Mouse (Mus musculus): Measurements from ENCODE around the gene Ginm1. TPM values are rescaled to one million over a fixed set of nuclear protein-coding genes. Genes with fewer than 3 reads are reported as not detected.

Ginm1 gene
- polyA plus RNA-seq, 1 experiment from 2014 or later, result 33.1 TPM

DNA sequence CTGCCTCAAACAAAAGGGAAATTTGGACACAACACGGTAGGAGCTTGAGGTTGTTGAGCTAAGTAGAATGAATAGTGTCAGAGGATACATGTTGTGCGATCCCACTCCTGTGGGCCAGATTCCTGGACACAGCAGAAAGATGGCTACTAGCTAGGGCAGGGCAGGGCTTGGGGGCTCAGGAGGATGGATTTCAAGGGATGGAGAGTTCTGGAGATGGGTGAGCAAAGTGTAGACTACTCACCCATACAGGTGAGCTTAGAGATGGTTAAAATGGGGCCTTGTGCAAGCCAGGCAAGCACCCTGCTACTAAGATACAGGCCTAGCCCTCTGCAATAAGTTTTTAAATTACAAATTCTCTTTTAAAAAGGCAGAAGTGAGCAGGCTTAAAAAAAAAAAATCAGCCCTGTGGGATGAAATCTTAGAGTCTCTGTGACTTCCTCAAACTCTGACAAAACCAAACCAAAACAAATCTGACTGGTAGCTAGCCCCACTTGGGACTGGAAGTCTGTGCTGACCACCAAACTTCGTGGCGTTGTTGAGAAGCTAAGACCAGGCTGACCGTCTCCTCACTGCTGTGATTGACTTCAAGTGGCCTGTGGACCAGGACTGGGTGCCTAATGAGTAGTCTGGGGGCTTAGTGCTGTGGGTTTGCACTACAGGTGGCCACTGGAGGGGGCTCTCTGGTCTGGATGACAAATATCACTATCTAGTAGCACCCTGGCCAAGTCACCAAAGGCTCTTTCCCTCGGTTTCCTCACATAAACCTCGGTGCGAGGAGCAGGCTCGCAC is 40.9 kb upstream of the Ginm1 start:
- Histone ChIP-seq H3K4me3 (no peak overlapping the region), H3K4me2 (no peak overlapping the region), H3K9ac (no peak overlapping the region), H3K4me1 (peaks cover 6% of the 10 kb centered on the region; the same call in 1 of the 2 replicates), H3K36me3 (no peaks in the 10 kb centered on the region), H3K27ac (no peak overlapping the region), H3K27me3 (replicated peaks) (peaks cover 10% of the 10 kb centered on the region; the same call in 1 of the 2 replicates), H3K9me3 (replicated peaks) (no peaks in the 10 kb centered on the region)
- ATAC-seq, result no peak
- 58% methylated on average over 9 of the region's 9 CpGs for WGBS (ENCODE audit: insufficient replicate concordance)

DNA sequence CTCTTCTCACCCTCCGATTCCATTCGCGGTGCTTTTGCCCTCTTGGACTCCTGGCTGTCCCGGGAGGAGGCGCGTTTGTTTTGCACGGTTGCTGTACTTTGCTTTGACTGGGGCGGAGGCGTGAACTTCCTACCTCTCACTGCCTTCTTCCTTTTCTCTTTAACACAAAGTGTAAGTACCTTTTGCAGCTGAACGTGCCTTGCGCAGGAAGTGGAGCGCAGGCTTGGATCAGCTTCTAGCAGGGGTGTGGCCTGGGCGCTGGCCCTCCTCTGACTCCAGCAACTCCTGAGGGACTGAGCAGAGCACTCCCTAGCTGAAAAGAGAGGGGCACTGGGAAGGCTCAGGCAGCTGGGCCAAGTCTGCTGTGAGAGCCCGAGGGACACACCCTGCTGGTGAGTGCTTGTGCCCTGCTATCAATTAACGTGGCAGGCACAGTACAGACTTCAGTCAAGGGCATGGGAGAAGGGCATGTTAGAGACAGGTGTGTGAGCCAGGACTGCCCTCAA is 39.6 kb upstream of the Ginm1 start, which contains the start of gene Zc3h12d:
Gene Zc3h12d, plus strand, starts transcription at position 300 of the 506 bp plus-strand sequence.
- no peak within 1 kb of the TSS for H3K27ac ChIP-seq
- 7% methylated on average over 15 of the region's 15 CpGs for WGBS (ENCODE audit: insufficient replicate concordance)

DNA sequence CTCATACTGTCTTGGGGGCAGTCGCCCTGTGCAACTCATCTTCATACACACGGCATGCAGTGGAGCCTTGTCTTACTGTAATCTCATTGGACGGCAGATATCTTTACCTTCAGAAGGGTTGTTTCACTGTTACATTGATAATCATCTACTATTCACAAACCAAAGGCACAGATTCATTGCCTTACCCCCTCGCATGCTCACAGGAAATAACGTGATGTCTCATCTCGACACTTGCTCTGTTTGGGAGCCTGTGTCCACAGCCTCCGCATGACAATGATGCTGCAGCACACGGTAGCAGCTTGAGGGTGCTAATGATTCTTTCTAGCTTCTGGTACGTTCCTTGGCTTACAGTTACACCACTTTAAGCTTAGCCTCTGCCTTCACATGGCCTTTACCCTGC is 33.5 kb upstream of the Ginm1 start:
- Histone ChIP-seq H3K9me3 (replicated peaks) (no peaks in the 10 kb centered on the region), H3K36me3 (peaks cover 40% of the 10 kb centered on the region), H3K27ac (no peak overlapping the region), H3K9ac (no peak overlapping the region), H3K4me2 (no peak overlapping the region), H3K4me1 (no peaks in the 10 kb centered on the region), H3K27me3 (replicated peaks) (no peaks in the 10 kb centered on the region), H3K4me3 (no peak overlapping the region)
- ATAC-seq, result no peak
- 84% methylated on average over 9 of the region's 9 CpGs for WGBS (ENCODE audit: insufficient replicate concordance)

More for the DNA sequence above, 39.6 kb upstream of the Ginm1 start, which contains the start of gene Zc3h12d:
- Histone ChIP-seq H3K4me1 (peaks cover 6% of the 10 kb centered on the region; the same call in 1 of the 2 replicates), H3K36me3 (no peaks in the 10 kb centered on the region), H3K9me3 (replicated peaks) (no peaks in the 10 kb centered on the region), H3K9ac (no peak within 1 kb of the TSS), H3K4me2 (peak within 1 kb of the TSS; percentile 56), H3K4me3 (peak within 1 kb of the TSS; percentile 4; the same call in 1 of the 2 replicates), H3K27me3 (replicated peaks) (peaks cover 10% of the 10 kb centered on the region; the same call in 1 of the 2 replicates)
- ATAC-seq, result peak; percentile 26; the same call in 1 of the 2 replicates

DNA sequence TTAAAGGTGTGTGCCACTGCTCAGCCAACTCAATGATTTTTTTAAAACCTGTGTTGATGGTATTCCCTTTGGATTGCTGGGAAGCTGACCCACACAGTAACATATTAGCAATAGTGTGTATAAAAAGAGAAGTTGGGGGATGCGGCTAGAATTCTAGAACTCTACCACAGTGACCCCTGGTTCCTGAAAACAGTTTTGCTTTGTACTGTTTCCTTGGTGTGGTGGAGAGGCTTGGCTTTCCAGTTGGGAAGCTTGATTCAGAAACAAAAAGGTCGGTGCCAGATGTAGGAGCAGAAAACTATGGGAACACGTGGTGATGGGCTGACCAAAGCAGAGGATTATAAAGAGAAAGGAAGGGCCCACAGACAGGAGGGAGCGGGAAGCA is 32.6 kb upstream of the Ginm1 start:
- H3K9me3 ChIP-seq (replicated peaks), result no peaks in the 10 kb centered on the region
- H3K4me2 ChIP-seq, result no peak overlapping the region
- H3K36me3 ChIP-seq, result peaks cover 47% of the 10 kb centered on the region
- no peaks in the 10 kb centered on the region for H3K27me3 ChIP-seq (replicated peaks)
- no peak overlapping the region for H3K27ac ChIP-seq
- no peak for ATAC-seq
- WGBS (ENCODE audit: insufficient replicate concordance), result 86% methylated on average over 4 of the region's 4 CpGs
- no peaks in the 10 kb centered on the region for H3K4me1 ChIP-seq
- no peak overlapping the region for H3K4me3 ChIP-seq
- no peak overlapping the region for H3K9ac ChIP-seq

DNA sequence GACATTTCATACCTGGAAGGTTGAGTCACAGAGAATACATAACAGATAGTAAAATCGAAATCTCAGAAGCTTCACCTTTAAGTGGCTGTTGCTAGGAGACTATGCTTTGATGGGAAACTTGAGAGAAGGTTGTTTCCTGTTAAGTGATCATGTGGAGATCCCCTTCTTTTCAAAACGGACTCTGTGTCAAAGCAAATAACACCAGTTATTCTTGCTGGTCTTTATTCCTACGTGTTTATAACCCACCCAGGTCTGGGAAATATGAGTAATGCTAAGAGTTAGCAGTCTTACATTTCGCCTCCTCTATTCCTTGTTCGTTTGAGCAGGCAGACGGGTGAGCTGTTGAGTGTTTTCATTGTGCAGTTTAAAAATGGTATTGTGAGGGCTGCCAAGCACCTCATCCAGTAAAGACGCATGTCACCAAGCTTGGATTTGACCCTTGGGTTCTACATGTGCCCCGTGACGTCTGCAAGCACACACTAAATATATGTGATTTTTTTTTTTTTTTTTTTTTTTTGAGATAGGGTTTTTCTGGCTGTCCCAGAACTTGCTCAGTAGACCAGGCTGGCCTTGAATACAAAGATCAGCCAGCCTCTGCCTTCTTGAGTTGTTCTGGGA is 32.1 kb upstream of the Ginm1 start:
- peaks cover 51% of the 10 kb centered on the region for H3K36me3 ChIP-seq
- H3K27me3 ChIP-seq (replicated peaks), result no peaks in the 10 kb centered on the region
- WGBS (ENCODE audit: insufficient replicate concordance), result 85% methylated on average over 9 of the region's 9 CpGs
- no peaks in the 10 kb centered on the region for H3K4me1 ChIP-seq
- H3K4me2 ChIP-seq, result no peak overlapping the region
- no peak overlapping the region for H3K4me3 ChIP-seq
- no peak for ATAC-seq
- no peak overlapping the region for H3K27ac ChIP-seq
- H3K9me3 ChIP-seq (replicated peaks), result no peaks in the 10 kb centered on the region
- no peak overlapping the region for H3K9ac ChIP-seq

DNA sequence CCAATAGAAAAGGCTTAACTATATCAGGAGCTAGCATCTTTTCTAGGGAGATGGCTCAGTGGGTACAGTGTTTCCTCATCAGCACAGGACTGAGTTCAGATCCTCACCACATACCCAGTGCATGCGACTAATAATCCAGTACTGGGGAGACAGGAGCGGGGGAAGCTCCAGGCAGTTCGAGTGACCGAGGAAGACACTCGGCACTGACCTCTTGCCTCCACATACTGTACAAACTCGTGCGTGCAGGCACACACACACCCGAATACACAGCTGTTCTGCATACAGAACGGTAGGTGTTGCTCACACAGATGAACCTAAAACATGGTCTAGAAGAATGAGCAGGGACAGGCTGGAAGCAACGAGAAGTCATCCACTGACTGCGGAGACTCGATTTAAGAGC is 29.4 kb upstream of the Ginm1 start:
- no peak overlapping the region for H3K27ac ChIP-seq
- H3K9ac ChIP-seq, result no peak overlapping the region
- peaks cover 75% of the 10 kb centered on the region for H3K36me3 ChIP-seq
- H3K4me3 ChIP-seq, result no peak overlapping the region
- no peak for ATAC-seq
- WGBS (ENCODE audit: insufficient replicate concordance), result 91% methylated on average over 12 of the region's 12 CpGs
- H3K9me3 ChIP-seq (replicated peaks), result no peaks in the 10 kb centered on the region
- H3K4me1 ChIP-seq, result no peaks in the 10 kb centered on the region
- H3K27me3 ChIP-seq (replicated peaks), result no peaks in the 10 kb centered on the region
- no peak overlapping the region for H3K4me2 ChIP-seq

DNA sequence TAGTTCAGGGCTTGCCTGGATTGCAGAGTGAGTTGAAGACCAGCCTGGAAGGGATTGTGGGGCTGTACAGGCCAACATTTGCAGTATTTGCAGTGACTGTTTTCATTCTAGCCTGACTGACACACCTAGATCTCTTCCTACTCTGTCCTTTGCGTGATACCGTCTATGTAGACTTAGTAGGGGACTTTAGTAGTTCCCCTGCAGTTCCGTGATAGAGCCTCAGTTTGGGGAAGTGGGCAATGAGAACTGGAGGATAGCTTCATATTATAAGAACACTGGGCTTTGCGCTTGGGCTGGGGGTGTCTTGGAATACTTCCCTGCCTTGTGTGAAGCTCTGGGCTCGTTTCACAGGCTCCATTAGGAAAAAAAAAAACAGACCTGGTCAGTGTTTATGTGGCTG is 27.5 kb upstream of the Ginm1 start:
- no peaks in the 10 kb centered on the region for H3K4me1 ChIP-seq
- H3K27ac ChIP-seq, result no peak overlapping the region
- no peaks in the 10 kb centered on the region for H3K9me3 ChIP-seq (replicated peaks)
- H3K36me3 ChIP-seq, result peaks cover 84% of the 10 kb centered on the region
- no peak overlapping the region for H3K4me2 ChIP-seq
- H3K9ac ChIP-seq, result no peak overlapping the region
- no peaks in the 10 kb centered on the region for H3K27me3 ChIP-seq (replicated peaks)
- H3K4me3 ChIP-seq, result no peak overlapping the region
- no peak for ATAC-seq
- 71% methylated on average over 5 of the region's 5 CpGs for WGBS (ENCODE audit: insufficient replicate concordance)

DNA sequence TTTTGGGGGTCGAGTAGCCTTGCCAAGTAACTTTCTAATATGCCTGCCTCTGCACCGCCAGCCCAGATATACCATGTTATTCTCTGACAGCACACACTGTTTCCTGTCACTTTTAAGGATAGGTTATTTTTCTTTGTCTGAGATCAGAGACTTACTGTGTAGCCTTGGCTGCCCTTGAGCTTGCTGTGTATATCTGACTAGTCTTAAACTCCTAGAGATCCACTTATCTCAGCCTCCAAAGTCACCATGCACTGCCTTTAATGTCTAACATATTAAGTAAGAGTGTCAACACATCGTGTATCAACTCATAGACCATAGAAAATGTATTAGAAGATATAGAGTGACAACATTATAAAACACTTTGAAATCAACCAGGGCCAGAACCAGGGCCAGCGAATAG is 27.0 kb upstream of the Ginm1 start:
- no peak for ATAC-seq
- Histone ChIP-seq H3K4me2 (no peak overlapping the region), H3K27ac (no peak overlapping the region), H3K9me3 (replicated peaks) (no peaks in the 10 kb centered on the region), H3K36me3 (peaks cover 87% of the 10 kb centered on the region), H3K4me3 (no peak overlapping the region), H3K4me1 (no peaks in the 10 kb centered on the region), H3K9ac (no peak overlapping the region), H3K27me3 (replicated peaks) (no peaks in the 10 kb centered on the region)
- WGBS (ENCODE audit: insufficient replicate concordance), result 86% methylated on average over 4 of the region's 4 CpGs

DNA sequence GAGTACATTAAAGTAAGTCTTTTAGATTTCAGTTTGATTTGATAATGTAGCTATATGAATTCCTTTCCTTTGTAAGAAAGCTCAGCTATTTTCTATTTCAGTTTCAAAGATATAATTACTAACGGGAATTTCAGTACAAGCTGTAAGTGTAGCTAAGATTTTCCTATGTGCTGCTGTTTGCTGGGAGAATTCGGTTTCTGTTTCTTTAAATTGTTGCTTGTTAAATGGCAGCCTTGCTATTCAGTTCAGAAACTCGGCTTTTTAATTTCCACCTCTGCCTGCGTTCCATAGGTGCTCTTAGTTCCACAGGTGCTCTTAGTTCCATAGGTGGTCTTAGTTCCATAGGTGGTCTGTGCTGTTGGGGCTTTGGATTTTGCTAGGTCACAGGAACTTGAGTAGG is 26.5 kb upstream of the Ginm1 start:
- Histone ChIP-seq H3K4me2 (no peak overlapping the region), H3K4me3 (no peak overlapping the region), H3K36me3 (peaks cover 91% of the 10 kb centered on the region), H3K4me1 (no peaks in the 10 kb centered on the region), H3K9ac (no peak overlapping the region), H3K27ac (no peak overlapping the region), H3K27me3 (replicated peaks) (no peaks in the 10 kb centered on the region), H3K9me3 (replicated peaks) (no peaks in the 10 kb centered on the region)
- ATAC-seq, result no peak
- 89% methylated on average over 4 of the region's 4 CpGs for WGBS (ENCODE audit: insufficient replicate concordance)

DNA sequence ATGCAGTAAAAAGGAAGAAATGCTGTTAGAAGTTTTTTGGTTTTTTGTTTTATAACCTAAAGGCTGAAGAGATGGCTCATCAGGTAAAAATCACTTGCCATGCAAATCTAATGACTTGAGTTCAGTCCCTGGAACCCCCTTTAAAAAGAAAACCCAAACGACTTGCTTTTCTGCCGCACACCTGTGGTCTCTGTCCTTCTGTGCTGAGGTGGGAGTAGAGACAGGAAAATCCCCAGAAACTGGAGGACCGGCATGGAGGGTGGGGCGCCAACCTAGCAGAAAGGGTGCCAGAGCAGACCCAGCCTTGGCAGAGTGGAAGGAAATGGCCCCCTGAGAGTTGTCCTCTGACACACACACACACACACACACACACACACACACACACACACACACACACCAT is 26.1 kb upstream of the Ginm1 start:
- no peak overlapping the region for H3K4me2 ChIP-seq
- H3K9me3 ChIP-seq (replicated peaks), result no peaks in the 10 kb centered on the region
- no peaks in the 10 kb centered on the region for H3K27me3 ChIP-seq (replicated peaks)
- peaks cover 91% of the 10 kb centered on the region for H3K36me3 ChIP-seq
- no peak overlapping the region for H3K27ac ChIP-seq
- WGBS (ENCODE audit: insufficient replicate concordance), result 90% methylated on average over 4 of the region's 4 CpGs
- H3K9ac ChIP-seq, result no peak overlapping the region
- no peak overlapping the region for H3K4me3 ChIP-seq
- no peak for ATAC-seq
- no peaks in the 10 kb centered on the region for H3K4me1 ChIP-seq

DNA sequence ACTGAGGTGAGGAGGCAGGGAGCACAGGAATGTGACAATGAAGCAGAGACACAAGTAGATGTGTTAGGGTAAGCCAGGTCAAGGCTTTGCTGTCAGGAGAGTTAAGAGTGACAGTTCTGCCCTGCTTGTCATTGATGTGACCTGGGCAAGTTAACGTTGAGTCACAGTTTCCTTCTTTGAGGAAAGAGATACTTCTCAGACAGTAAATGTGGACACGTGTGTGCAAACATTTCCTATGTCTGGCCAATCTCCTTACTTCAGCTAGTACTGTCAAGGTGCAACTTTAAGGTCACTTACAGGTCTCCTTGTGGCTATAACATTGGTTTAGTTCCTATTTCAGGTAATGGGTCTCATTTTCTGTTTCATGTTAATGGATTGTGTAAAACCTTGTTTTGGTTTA is 23.9 kb upstream of the Ginm1 start:
- no peak overlapping the region for H3K4me3 ChIP-seq
- H3K27ac ChIP-seq, result no peak overlapping the region
- no peak overlapping the region for H3K4me2 ChIP-seq
- 74% methylated on average over 2 of the region's 2 CpGs for WGBS (ENCODE audit: insufficient replicate concordance)
- no peaks in the 10 kb centered on the region for H3K9me3 ChIP-seq (replicated peaks)
- H3K27me3 ChIP-seq (replicated peaks), result no peaks in the 10 kb centered on the region
- ATAC-seq, result no peak
- H3K36me3 ChIP-seq, result peaks cover 92% of the 10 kb centered on the region
- H3K4me1 ChIP-seq, result no peaks in the 10 kb centered on the region
- H3K9ac ChIP-seq, result no peak overlapping the region

DNA sequence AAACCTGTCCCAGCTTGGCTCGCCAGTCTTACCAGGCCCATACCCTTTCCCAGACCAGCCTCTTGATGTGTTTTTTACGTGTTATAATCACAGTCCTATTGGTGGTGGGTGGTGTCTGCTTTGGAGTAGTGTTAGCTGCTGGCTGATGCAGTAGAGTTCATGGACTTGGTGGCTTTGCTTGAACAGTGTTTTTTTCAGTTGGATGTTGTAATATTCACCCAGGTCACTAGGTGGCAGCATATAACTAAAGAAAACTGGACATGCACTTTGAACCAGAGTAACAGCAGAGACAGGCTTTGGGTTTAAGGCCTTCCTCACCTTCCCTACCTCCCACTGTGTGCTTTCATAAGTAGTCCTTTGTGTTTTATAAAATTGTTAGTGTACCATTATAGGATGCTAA is 17.3 kb upstream of the Ginm1 start:
- Histone ChIP-seq H3K27me3 (replicated peaks) (no peaks in the 10 kb centered on the region), H3K9me3 (replicated peaks) (no peaks in the 10 kb centered on the region), H3K9ac (no peak overlapping the region), H3K4me2 (no peak overlapping the region), H3K4me3 (no peak overlapping the region), H3K27ac (no peak overlapping the region), H3K36me3 (peaks cover 90% of the 10 kb centered on the region), H3K4me1 (no peaks in the 10 kb centered on the region)
- 36% methylated on average over 2 of the region's 2 CpGs for WGBS (ENCODE audit: insufficient replicate concordance)
- peak; percentile 37; the same call in 1 of the 2 replicates for ATAC-seq

Measured in liver, embryonic 12.5 days (tissue).